Mouse (Mus musculus) MEL (cell line): Measurements from ENCODE around the gene Gm44965. TPM values are rescaled to one million over a fixed set of nuclear protein-coding genes. Genes with fewer than 3 reads are reported as not detected.

ENCODE experiments used
- DNase-seq: peaks from one replicate; pipeline ENCODE4 v3.0.0; 2011; ENCODE audit warnings: low read depth, low spot score
- H3K27ac ChIP-seq: 2 replicates; pipeline ENCODE4 v1.5.1; 2012; ENCODE audit warnings: low read depth, mild to moderate bottlenecking, control low read depth, low read length, moderate library complexity; ENCODE audit not compliant: control insufficient read depth
- H3K27me3 ChIP-seq, 2 experiments: fragments of 150-350 bp in 1 of 2; sonication (generic) in 1 of 2; 2 replicates each; pipeline ENCODE4 v1.6.1; 2012; ENCODE audit warnings: low read length in 2 of 2, mild to moderate bottlenecking in 2 of 2, improper control_type of control experiment in 1 of 2, moderate library complexity in 1 of 2; ENCODE audit not compliant: insufficient read depth in 2 of 2, control insufficient read depth in 1 of 2
- H3K36me3 ChIP-seq, 2 experiments: 2 replicates each; pipeline ENCODE4 v1.6.1; 2012 to 2014; ENCODE audit warnings: low read length in 2 of 2, improper control_type of control experiment in 1 of 2, inconsistent platforms in 1 of 2, mild to moderate bottlenecking in 1 of 2; ENCODE audit not compliant: insufficient read depth in 2 of 2, control insufficient read depth in 1 of 2
- H3K4me1 ChIP-seq, 2 experiments: fragments of 150-350 bp in 1 of 2; sonication (generic) in 1 of 2; 2 replicates each; pipeline ENCODE4 v1.6.1; 2012; ENCODE audit warnings: low read length in 2 of 2, improper control_type of control experiment in 1 of 2, mild to moderate bottlenecking in 1 of 2; ENCODE audit not compliant: insufficient read depth in 2 of 2, control insufficient read depth in 1 of 2
- H3K4me3 ChIP-seq, 2 experiments: fragments of 150-350 bp in 1 of 2; sonication (generic) in 1 of 2; 2 replicates each; pipeline ENCODE4 v1.5.1; 2012; ENCODE audit warnings: low read depth in 2 of 2, low read length in 2 of 2, mild to moderate bottlenecking in 2 of 2, moderate library complexity in 2 of 2, control low read depth in 1 of 2, improper control_type of control experiment in 1 of 2; ENCODE audit not compliant: control insufficient read depth in 1 of 2, insufficient read depth in 1 of 2
- H3K79me2 ChIP-seq: 2 replicates; pipeline ENCODE4 v1.6.1; 2012; ENCODE audit warnings: mild to moderate bottlenecking, low read length, moderate library complexity; ENCODE audit not compliant: control insufficient read depth, poor library complexity, insufficient read depth
- H3K9ac ChIP-seq: 2 replicates; pipeline ENCODE4 v1.6.1; 2012; ENCODE audit warnings: low read depth, mild to moderate bottlenecking, control low read depth, low read length, moderate library complexity; ENCODE audit not compliant: control insufficient read depth, poor library complexity, severe bottlenecking
- H3K9me3 ChIP-seq: fragments of 150-350 bp; sonication (generic); replicated peaks from 2 replicates; pipeline ENCODE4 v1.6.1; 2012; ENCODE audit warnings: mild to moderate bottlenecking, low read length, improper control_type of control experiment, moderate library complexity; ENCODE audit not compliant: insufficient read depth
- CHD2 ChIP-seq: IDR thresholded peaks from 2 replicates; pipeline ENCODE4 v1.6.1; 2011; ENCODE audit warnings: low read length, improper control_type of control experiment
- CTCF ChIP-seq, 3 experiments: IDR thresholded peaks in 2 of 3; conservative IDR thresholded peaks in 1 of 3; 2 replicates each; pipeline ENCODE4 v1.5.1; 2011 to 2012; ENCODE audit warnings: low read length in 3 of 3, low read depth in 2 of 3, mild to moderate bottlenecking in 2 of 3, improper control_type of control experiment in 1 of 3, inconsistent platforms in 1 of 3, mixed read lengths in 1 of 3, moderate library complexity in 1 of 3; ENCODE audit not compliant: control insufficient read depth in 1 of 3, insufficient read depth in 1 of 3, poor library complexity in 1 of 3, severe bottlenecking in 1 of 3
- E2F4 ChIP-seq: IDR thresholded peaks from 2 replicates; pipeline ENCODE4 v1.6.1; 2011; ENCODE audit warnings: low read depth, low read length, improper control_type of control experiment, borderline replicate concordance
- HCFC1 ChIP-seq: IDR thresholded peaks from 2 replicates; pipeline ENCODE4 v1.6.1; 2012; ENCODE audit warnings: low read depth, mild to moderate bottlenecking, inconsistent platforms, low read length, improper control_type of control experiment, moderate library complexity
- KAT2A ChIP-seq: conservative IDR thresholded peaks from 2 replicates; pipeline ENCODE4 v1.6.1; 2012; ENCODE audit warnings: low read depth, low read length, improper control_type of control experiment, inconsistent platforms
- MXI1 ChIP-seq: IDR thresholded peaks from 2 replicates; pipeline ENCODE4 v1.6.1; 2011; ENCODE audit warnings: mild to moderate bottlenecking, low read depth, low read length, improper control_type of control experiment
- MYC ChIP-seq: IDR thresholded peaks from 2 replicates; pipeline ENCODE4 v1.6.1; 2011; ENCODE audit warnings: low read depth, mild to moderate bottlenecking, low read length, improper control_type of control experiment, moderate library complexity
- NRF1 ChIP-seq: IDR thresholded peaks from 2 replicates; pipeline ENCODE4 v1.6.1; 2014; ENCODE audit warnings: low read depth, mild to moderate bottlenecking, inconsistent platforms, low read length, improper control_type of control experiment, moderate library complexity; ENCODE audit not compliant: poor library complexity, insufficient read depth, severe bottlenecking
- POLR2A ChIP-seq, 2 experiments: IDR thresholded peaks; 2 replicates each; pipeline ENCODE4 v1.6.1; 2011 to 2012; ENCODE audit warnings: low read length in 2 of 2, mild to moderate bottlenecking in 2 of 2, control low read depth in 1 of 2, improper control_type of control experiment in 1 of 2, low read depth in 1 of 2, moderate library complexity in 1 of 2; ENCODE audit not compliant: control insufficient read depth in 1 of 2, insufficient read depth in 1 of 2, poor library complexity in 1 of 2
- POLR2AphosphoS5 ChIP-seq: IDR thresholded peaks from 2 replicates; pipeline ENCODE4 v1.6.1; 2012; ENCODE audit warnings: low read depth, borderline replicate concordance, mild to moderate bottlenecking, inconsistent platforms, low read length, moderate library complexity, mixed read lengths
- RAD21 ChIP-seq: IDR thresholded peaks from 2 replicates; pipeline ENCODE4 v1.6.1; 2011; ENCODE audit warnings: mild to moderate bottlenecking, low read depth, low read length, improper control_type of control experiment
- RCOR1 ChIP-seq: IDR thresholded peaks from 2 replicates; pipeline ENCODE4 v1.6.1; 2012; ENCODE audit warnings: low read depth, mild to moderate bottlenecking, inconsistent platforms, low read length, improper control_type of control experiment
- SIN3A ChIP-seq: IDR thresholded peaks from 2 replicates; pipeline ENCODE4 v1.6.1; 2012; ENCODE audit warnings: low read length, improper control_type of control experiment, inconsistent platforms
- SMC3 ChIP-seq: IDR thresholded peaks from 2 replicates; pipeline ENCODE4 v1.6.1; 2011; ENCODE audit warnings: low read depth, low read length, improper control_type of control experiment
- ZC3H11A ChIP-seq: IDR thresholded peaks from 2 replicates; pipeline ENCODE4 v1.6.1; 2012; ENCODE audit warnings: low read depth, mild to moderate bottlenecking, inconsistent platforms, low read length, improper control_type of control experiment
- ZMIZ1 ChIP-seq: IDR thresholded peaks from 2 replicates; pipeline ENCODE4 v1.6.1; 2012; ENCODE audit warnings: low read depth, mild to moderate bottlenecking, inconsistent platforms, low read length, improper control_type of control experiment, moderate library complexity
- polyA plus RNA-seq, 2 experiments: library from polyadenylated mRNA; stranded (reverse) in 1 of 2; unstranded in 1 of 2; fragments of >175 nt in 1 of 2; fragments of >200 nt in 1 of 2; gene quantifications; 2 replicates each; pipeline versions ENCODE4 v1.2.1 to v1.2.4; 2012; ENCODE audit warnings: low replicate concordance in 2 of 2, low read depth in 1 of 2; ENCODE audit not compliant: insufficient read length in 2 of 2, insufficient read depth in 1 of 2, missing spikeins in 1 of 2
- total RNA-seq: library from RNA; depleted of rRNA; stranded (reverse); fragments of 300-350 nt; gene quantifications from 2 replicates; pipeline ENCODE4 v1.2.3, GENCODE M21; 2012

Gm44965 gene
- total and polyA plus RNA-seq, 3 experiments, result not detected

- H3K4me1 ChIP-seq, result no peaks in the 10 kb centered on the region
- H3K4me3 ChIP-seq, result no peak overlapping the region
- peak; percentile 56 for DNase-seq
- no peaks in the 10 kb centered on the region for H3K36me3 ChIP-seq
- TF ChIP-seq KAT2A (no peak), CTCF (IDR thresholded peaks at IDR 0.05 in 2 of 3, conservative IDR thresholded peaks at IDR 0.05 in 1 of 3; ENCODE audit: control insufficient read depth in 1 of 3, insufficient read depth in 1 of 3, low read depth in 2 of 3, low read length in 3 of 3, poor library complexity in 1 of 3, severe bottlenecking in 1 of 3) (peak; percentile 50 to 79 (median 72)), SMC3 (peak; percentile 64), CHD2 (no peak), RCOR1 (no peak), POLR2A (IDR thresholded peaks at IDR 0.05; ENCODE audit: control insufficient read depth in 1 of 2, insufficient read depth in 1 of 2, low read depth in 1 of 2, low read length in 2 of 2, poor library complexity in 1 of 2) (no peak), ZC3H11A (peak; percentile 26; the same call in 1 of the 2 replicates), NRF1 (no peak), RAD21 (peak; percentile 65), ZMIZ1 (no peak)
- TF ChIP-seq, all 39 proteins: peak for 4
- Histone ChIP-seq H3K79me2 (no peaks in the 10 kb centered on the region), H3K27me3 (no peaks in the 10 kb centered on the region), H3K9me3 (no peaks in the 10 kb centered on the region), H3K27ac (no peak overlapping the region), H3K9ac (no peak overlapping the region)
These were observed 52.0 kb downstream of the Gm44965 start for GRCm38 (mm10) chr6:48645660-48646308.

- peak; percentile 3 for DNase-seq
- no peak overlapping the region for H3K9ac ChIP-seq
- H3K4me3 ChIP-seq, result no peak overlapping the region
- H3K27ac ChIP-seq, result no peak overlapping the region
- no peaks in the 10 kb centered on the region for H3K9me3 ChIP-seq
- TF ChIP-seq POLR2A (IDR thresholded peaks at IDR 0.05; ENCODE audit: control insufficient read depth in 1 of 2, insufficient read depth in 1 of 2, low read depth in 1 of 2, low read length in 2 of 2, poor library complexity in 1 of 2) (no peak), HCFC1 (no peak), E2F4 (no peak), CTCF (IDR thresholded peaks at IDR 0.05 in 2 of 3, conservative IDR thresholded peaks at IDR 0.05 in 1 of 3; ENCODE audit: control insufficient read depth in 1 of 3, insufficient read depth in 1 of 3, low read depth in 2 of 3, low read length in 3 of 3, poor library complexity in 1 of 3, severe bottlenecking in 1 of 3) (no peak), POLR2AphosphoS5 (no peak), SIN3A (no peak), MYC (no peak), MXI1 (no peak)
- H3K4me1 ChIP-seq, result no peaks in the 10 kb centered on the region
- H3K36me3 ChIP-seq, result no peaks in the 10 kb centered on the region
- no peaks in the 10 kb centered on the region for H3K27me3 ChIP-seq
- no peaks in the 10 kb centered on the region for H3K79me2 ChIP-seq
These were observed 52.6 kb downstream of the Gm44965 start for GRCm38 (mm10) chr6:48646309-48646690.
